Mouse (Mus musculus) kidney, embryonic 14.5 days (tissue): Measurements from ENCODE around the gene Iqgap1. TPM values are rescaled to one million over a fixed set of nuclear protein-coding genes. Genes with fewer than 3 reads are reported as not detected.

Experiments used
- ATAC-seq: fragments of 200-750 bp; cut with Nextera tagmentation; 2 replicates; pipeline ENCODE4 v1.8.0; 2017; ENCODE audit warnings: moderate number of reproducible peaks, mild to moderate bottlenecking, moderate TSS enrichment, moderate library complexity; ENCODE audit not compliant: low FRiP score, low TSS enrichment
- H3K27ac ChIP-seq: fragments of 300-500 bp; sonication (generic); 2 replicates; pipeline ENCODE4 v1.5.1; 2014; ENCODE audit warnings: low read depth, mild to moderate bottlenecking, low read length, moderate library complexity, mixed read lengths
- H3K27me3 ChIP-seq: fragments of 300-500 bp; sonication (generic); 2 replicates; pipeline ENCODE4 v1.6.1; 2014; ENCODE audit warnings: mild to moderate bottlenecking, low read length; ENCODE audit not compliant: control insufficient read depth, insufficient read depth
- H3K36me3 ChIP-seq: fragments of 300-500 bp; sonication (generic); 2 replicates; pipeline ENCODE4 v1.6.1; 2014; ENCODE audit warnings: low read length, mixed read lengths; ENCODE audit not compliant: control insufficient read depth, insufficient read depth
- H3K4me1 ChIP-seq: fragments of 300-500 bp; sonication (generic); 2 replicates; pipeline ENCODE4 v1.6.1; 2014; ENCODE audit warnings: low read length, mixed read lengths; ENCODE audit not compliant: control insufficient read depth, insufficient read depth
- H3K4me2 ChIP-seq: fragments of 300-500 bp; sonication (generic); replicated peaks from 2 replicates; pipeline ENCODE4 v1.6.1; 2014; ENCODE audit warnings: low read depth, mild to moderate bottlenecking, low read length
- H3K4me3 ChIP-seq: fragments of 300-500 bp; sonication (generic); 2 replicates; pipeline ENCODE4 v1.5.1; 2014; ENCODE audit warnings: mild to moderate bottlenecking, low read length
- H3K9ac ChIP-seq: fragments of 300-500 bp; sonication (generic); 2 replicates; pipeline ENCODE4 v1.6.1; 2014; ENCODE audit warnings: low read depth, mild to moderate bottlenecking, low read length, moderate library complexity
- H3K9me3 ChIP-seq: fragments of 300-500 bp; sonication (generic); 2 replicates; pipeline ENCODE4 v1.6.1; 2016; ENCODE audit warnings: low read length; ENCODE audit not compliant: control insufficient read depth
- WGBS: fragments of 180-500 bp; shearing (Covaris S2); extraction: QIAGEN DNeasy Blood & Tissue Kit; methylation state at CpG from one replicate; pipeline ENCODE4 v1.1.7; 2014; 5-methylcytosine and 5-hydroxymethylcytosine counted together
- polyA plus RNA-seq: library from polyadenylated mRNA; unstranded; fragments of >200 nt; fragmentation: Nextera tagmentation; extraction: Ambion mirVana; gene quantifications from 2 replicates; pipeline ENCODE4 v1.2.1, GENCODE M21; 2014

Iqgap1 gene
- polyA plus RNA-seq, 1 experiment from 2014 or later, result 110 TPM

- peak; percentile 83 for ATAC-seq
- H3K27me3 ChIP-seq, result no peaks in the 10 kb centered on the region
- no peaks in the 10 kb centered on the region for H3K9me3 ChIP-seq
- peak within 1 kb of the TSS; percentile 95 for H3K9ac ChIP-seq
- under 1% methylated on average over 71 of the region's 83 CpGs for WGBS
- peak within 1 kb of the TSS; percentile 84 for H3K4me3 ChIP-seq
- H3K4me1 ChIP-seq, result peaks cover 7% of the 10 kb centered on the region
- no peaks in the 10 kb centered on the region for H3K36me3 ChIP-seq
- H3K4me2 ChIP-seq, result peak within 1 kb of the TSS; percentile 88
- peak within 1 kb of the TSS; percentile 95 for H3K27ac ChIP-seq
These were observed 137.1 kb downstream of the Iqgap1 start, which contains the start of gene Crtc3 for GRCm38 (mm10) chr7:80688556-80689220. Gene Crtc3, minus strand, starts transcription at chr7:80688877.

GRCm38 (mm10) chr7:80687721-80688555 lies 137.8 kb downstream of the Iqgap1 start:
- peaks cover 8% of the 10 kb centered on the region for H3K4me1 ChIP-seq
- H3K4me2 ChIP-seq, result peak overlapping the region; percentile 88
- no peaks in the 10 kb centered on the region for H3K27me3 ChIP-seq
- peak overlapping the region; percentile 84 for H3K4me3 ChIP-seq
- peak; percentile 61 for ATAC-seq
- peak overlapping the region; percentile 95 for H3K27ac ChIP-seq
- H3K36me3 ChIP-seq, result no peaks in the 10 kb centered on the region
- peak overlapping the region; percentile 95 for H3K9ac ChIP-seq
- no peaks in the 10 kb centered on the region for H3K9me3 ChIP-seq
- 2% methylated on average over 65 of the region's 69 CpGs for WGBS

GRCm38 (mm10) chr7:80685639-80686038 lies 140.1 kb downstream of the Iqgap1 start:
- Histone ChIP-seq H3K9me3 (no peaks in the 10 kb centered on the region), H3K4me2 (no peak overlapping the region)
- WGBS, result 83% methylated on average over 5 of the region's 5 CpGs

GRCm38 (mm10) chr7:80682630-80683029 lies 143.1 kb downstream of the Iqgap1 start:
- Histone ChIP-seq H3K4me2 (no peak overlapping the region), H3K27ac (no peak overlapping the region), H3K9me3 (no peaks in the 10 kb centered on the region), H3K4me1 (peaks cover 28% of the 10 kb centered on the region), H3K9ac (no peak overlapping the region), H3K27me3 (no peaks in the 10 kb centered on the region), H3K4me3 (no peak overlapping the region), H3K36me3 (no peaks in the 10 kb centered on the region)
- ATAC-seq, result no peak
- 23% methylated on average over 1 of the region's 1 CpGs for WGBS

More at GRCm38 (mm10) chr7:80685639-80686038, 140.1 kb downstream of the Iqgap1 start:
- no peaks in the 10 kb centered on the region for H3K27me3 ChIP-seq
- no peak overlapping the region for H3K4me3 ChIP-seq
- no peaks in the 10 kb centered on the region for H3K36me3 ChIP-seq
- no peak for ATAC-seq
- no peak overlapping the region for H3K9ac ChIP-seq
- no peak overlapping the region for H3K27ac ChIP-seq
- peaks cover 21% of the 10 kb centered on the region for H3K4me1 ChIP-seq

- no peak overlapping the region for H3K4me3 ChIP-seq
- H3K27ac ChIP-seq, result peak overlapping the region; percentile 26; the same call in 1 of the 2 replicates
- H3K27me3 ChIP-seq, result no peaks in the 10 kb centered on the region
- no peaks in the 10 kb centered on the region; the same call in 1 of the 2 replicates for H3K36me3 ChIP-seq
- no peak overlapping the region; the same call in 1 of the 2 replicates for H3K9ac ChIP-seq
- peaks cover 22% of the 10 kb centered on the region; the same call in 1 of the 2 replicates for H3K4me1 ChIP-seq
- H3K9me3 ChIP-seq, result no peaks in the 10 kb centered on the region
- peak; percentile 56; the same call in 1 of the 2 replicates for ATAC-seq
- H3K4me2 ChIP-seq, result no peak overlapping the region
- 16% methylated on average over 12 of the region's 12 CpGs for WGBS
These were observed 145.4 kb downstream of the Iqgap1 start for GRCm38 (mm10) chr7:80680218-80680847.

GRCm38 (mm10) chr7:80672323-80672722 lies 153.5 kb downstream of the Iqgap1 start:
- no peak overlapping the region for H3K4me2 ChIP-seq
- WGBS, result 84% methylated on average over 3 of the region's 3 CpGs
- ATAC-seq, result no peak

GRCm38 (mm10) chr7:80670889-80671288 lies 154.9 kb downstream of the Iqgap1 start:
- Histone ChIP-seq H3K4me3 (no peak overlapping the region), H3K4me2 (no peak overlapping the region), H3K9me3 (no peaks in the 10 kb centered on the region), H3K36me3 (peaks cover 2% of the 10 kb centered on the region; the same call in 1 of the 2 replicates), H3K27ac (no peak overlapping the region), H3K27me3 (no peaks in the 10 kb centered on the region), H3K9ac (no peak overlapping the region), H3K4me1 (peaks cover 14% of the 10 kb centered on the region)
- ATAC-seq, result no peak
- 90% methylated on average over 6 of the region's 6 CpGs for whole genome bisulfite sequencing

More at GRCm38 (mm10) chr7:80672323-80672722, 153.5 kb downstream of the Iqgap1 start:
- Histone ChIP-seq H3K36me3 (peaks cover 2% of the 10 kb centered on the region; the same call in 1 of the 2 replicates), H3K4me3 (no peak overlapping the region), H3K4me1 (peaks cover 7% of the 10 kb centered on the region), H3K9me3 (no peaks in the 10 kb centered on the region), H3K27me3 (no peaks in the 10 kb centered on the region), H3K9ac (no peak overlapping the region), H3K27ac (no peak overlapping the region)

GRCm38 (mm10) chr7:80667190-80667589 lies 158.6 kb downstream of the Iqgap1 start:
- peaks cover 2% of the 10 kb centered on the region; the same call in 1 of the 2 replicates for H3K36me3 ChIP-seq
- H3K27ac ChIP-seq, result peak overlapping the region; percentile 53
- no peak overlapping the region for H3K4me3 ChIP-seq
- ATAC-seq, result no peak
- no peak overlapping the region for H3K9ac ChIP-seq
- no peak overlapping the region for H3K4me2 ChIP-seq
- peaks cover 14% of the 10 kb centered on the region for H3K4me1 ChIP-seq
- no peaks in the 10 kb centered on the region for H3K9me3 ChIP-seq
- WGBS, result 47% methylated on average over 11 of the region's 11 CpGs
- H3K27me3 ChIP-seq, result no peaks in the 10 kb centered on the region
